Mouse (Mus musculus): Measurements from ENCODE around the gene Fubp1. TPM values are rescaled to one million over a fixed set of nuclear protein-coding genes. Genes with fewer than 3 reads are reported as not detected.

Gene Fubp1
- polyA plus RNA-seq, 1 experiment from 2014 or later: 53.0 TPM

DNA sequence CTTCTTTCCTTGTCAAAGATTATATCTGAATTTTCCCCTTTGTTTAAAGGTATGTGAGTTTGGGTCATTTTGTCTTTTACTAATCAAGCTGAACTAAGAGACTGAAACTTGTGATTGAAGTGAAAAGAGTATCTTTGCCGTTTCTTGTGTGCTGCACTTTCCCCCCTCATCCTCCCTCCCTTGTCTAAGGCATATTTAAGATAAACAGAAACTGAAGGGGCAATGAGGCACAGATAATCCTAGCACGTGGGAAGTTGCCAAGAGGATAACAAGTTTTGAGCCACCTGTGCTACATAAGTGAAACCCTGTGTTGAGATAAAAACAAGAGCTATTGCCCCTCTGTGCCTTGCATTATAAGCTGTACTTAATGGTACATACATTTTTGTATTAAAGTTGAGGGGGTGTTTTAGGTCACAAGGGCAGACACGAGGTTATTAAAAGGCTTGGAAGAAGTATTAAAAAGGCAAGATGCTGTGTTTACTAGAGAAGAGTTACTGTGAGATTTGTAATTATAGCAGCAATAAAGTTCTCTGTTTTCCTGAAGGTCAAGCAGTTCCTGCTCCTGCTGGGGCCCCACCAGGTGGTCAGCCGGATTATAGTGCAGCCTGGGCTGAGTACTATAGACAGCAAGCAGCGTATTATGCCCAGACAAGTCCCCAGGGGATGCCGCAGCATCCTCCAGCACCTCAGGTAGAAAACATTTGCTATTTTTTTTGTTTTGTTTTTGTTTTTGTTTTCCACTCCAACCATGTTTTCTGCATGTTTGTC, 21.3 kb downstream of the Fubp1 start:
- ATAC-seq (ENCODE audit: low read depth): peak; percentile 71
- Histone ChIP-seq H3K9ac (ENCODE audit: low read depth, low read length) (no peak overlapping the region), H3K4me3 (ENCODE audit: low read depth, low read length) (no peak overlapping the region), H3K27me3 (ENCODE audit: control insufficient read depth, insufficient read depth, low read depth, low read length) (no peaks in the 10 kb centered on the region), H3K4me1 (ENCODE audit: control insufficient read depth, low read depth, low read length) (no peaks in the 10 kb centered on the region; the same call in 1 of the 2 replicates), H3K9me3 (replicated peaks; ENCODE audit: control insufficient read depth, low read length) (no peaks in the 10 kb centered on the region), H3K4me2 (ENCODE audit: low read depth, low read length) (no peak overlapping the region), H3K36me3 (ENCODE audit: control insufficient read depth, insufficient read depth) (peaks cover 48% of the 10 kb centered on the region), H3K27ac (ENCODE audit: low read length) (no peak overlapping the region)
- WGBS (ENCODE audit: insufficient replicate concordance): 57% methylated on average over 6 of the region's 6 CpGs

DNA sequence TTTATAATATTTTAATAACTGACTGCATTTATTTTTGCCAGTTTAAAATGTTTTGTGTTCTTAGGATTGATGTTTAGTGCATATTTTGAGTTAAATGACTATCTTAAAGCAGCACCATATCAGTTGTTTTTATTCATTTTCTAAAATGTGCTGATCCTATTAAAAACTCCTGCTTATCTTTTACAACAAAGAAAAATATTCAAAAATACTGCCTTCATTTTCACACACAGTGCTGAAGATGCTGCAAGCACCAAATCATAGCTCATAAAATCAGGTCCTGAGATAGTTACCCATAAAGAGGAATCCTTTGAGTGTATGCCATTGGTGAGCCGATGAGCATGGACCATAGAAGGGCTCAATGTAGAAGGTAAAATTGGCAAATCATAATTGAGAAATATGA, 25.0 kb downstream of the Fubp1 start:
- peaks cover 32% of the 10 kb centered on the region for H3K36me3 ChIP-seq (ENCODE audit: control insufficient read depth, insufficient read depth)
- H3K9me3 ChIP-seq (replicated peaks; ENCODE audit: control insufficient read depth, low read length): no peaks in the 10 kb centered on the region
- no peak overlapping the region for H3K9ac ChIP-seq (ENCODE audit: low read depth, low read length)
- H3K4me2 ChIP-seq (ENCODE audit: low read depth, low read length): no peak overlapping the region
- no peaks in the 10 kb centered on the region; the same call in 1 of the 2 replicates for H3K4me1 ChIP-seq (ENCODE audit: control insufficient read depth, low read depth, low read length)
- no peak overlapping the region for H3K4me3 ChIP-seq (ENCODE audit: low read depth, low read length)
- H3K27ac ChIP-seq (ENCODE audit: low read length): no peak overlapping the region
- ATAC-seq (ENCODE audit: low read depth): no peak
- 88% methylated on average over 1 of the region's 1 CpGs for WGBS (ENCODE audit: insufficient replicate concordance)
- H3K27me3 ChIP-seq (ENCODE audit: control insufficient read depth, insufficient read depth, low read depth, low read length): no peaks in the 10 kb centered on the region

DNA sequence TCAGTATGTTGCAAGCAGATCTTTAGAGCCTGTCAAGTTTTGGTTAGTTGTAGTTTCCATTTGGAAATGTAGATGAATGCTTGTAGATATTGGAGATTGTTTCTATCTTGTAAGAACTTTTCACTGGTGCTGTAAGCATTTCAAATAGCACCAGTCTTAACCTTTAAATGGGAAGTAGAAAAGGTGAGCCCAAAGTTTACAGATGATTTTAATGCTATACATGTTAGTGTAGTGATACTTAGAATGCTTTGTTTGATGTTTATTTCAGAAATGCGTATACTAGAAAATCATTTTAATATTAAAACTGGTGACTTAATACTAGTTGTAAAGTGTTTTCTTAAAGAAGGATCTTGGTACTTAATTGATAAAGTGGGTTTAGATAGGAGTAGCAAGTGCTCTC, 25.6 kb downstream of the Fubp1 start:
- Histone ChIP-seq H3K9me3 (replicated peaks; ENCODE audit: control insufficient read depth, low read length) (no peaks in the 10 kb centered on the region), H3K4me2 (ENCODE audit: low read depth, low read length) (no peak overlapping the region), H3K4me3 (ENCODE audit: low read depth, low read length) (no peak overlapping the region), H3K27ac (ENCODE audit: low read length) (no peak overlapping the region), H3K36me3 (ENCODE audit: control insufficient read depth, insufficient read depth) (peaks cover 28% of the 10 kb centered on the region), H3K4me1 (ENCODE audit: control insufficient read depth, low read depth, low read length) (no peaks in the 10 kb centered on the region; the same call in 1 of the 2 replicates), H3K27me3 (ENCODE audit: control insufficient read depth, insufficient read depth, low read depth, low read length) (no peaks in the 10 kb centered on the region), H3K9ac (ENCODE audit: low read depth, low read length) (no peak overlapping the region)
- ATAC-seq (ENCODE audit: low read depth): no peak
- WGBS (ENCODE audit: insufficient replicate concordance): 92% methylated on average over 1 of the region's 1 CpGs

- Histone ChIP-seq H3K27ac (ENCODE audit: low read length) (no peak overlapping the region), H3K4me3 (ENCODE audit: low read depth, low read length) (no peak overlapping the region), H3K36me3 (ENCODE audit: control insufficient read depth, insufficient read depth) (peaks cover 19% of the 10 kb centered on the region), H3K9me3 (replicated peaks; ENCODE audit: control insufficient read depth, low read length) (no peaks in the 10 kb centered on the region), H3K27me3 (ENCODE audit: control insufficient read depth, insufficient read depth, low read depth, low read length) (no peaks in the 10 kb centered on the region), H3K9ac (ENCODE audit: low read depth, low read length) (no peak overlapping the region), H3K4me2 (ENCODE audit: low read depth, low read length) (no peak overlapping the region), H3K4me1 (ENCODE audit: control insufficient read depth, low read depth, low read length) (no peaks in the 10 kb centered on the region)
- ATAC-seq (ENCODE audit: low read depth): peak; percentile 69
- WGBS (ENCODE audit: insufficient replicate concordance): 31% methylated on average over 2 of the region's 2 CpGs
Measured at GRCm38 (mm10) chr3:152238836-152239235, 28.6 kb downstream of the Fubp1 start.

DNA sequence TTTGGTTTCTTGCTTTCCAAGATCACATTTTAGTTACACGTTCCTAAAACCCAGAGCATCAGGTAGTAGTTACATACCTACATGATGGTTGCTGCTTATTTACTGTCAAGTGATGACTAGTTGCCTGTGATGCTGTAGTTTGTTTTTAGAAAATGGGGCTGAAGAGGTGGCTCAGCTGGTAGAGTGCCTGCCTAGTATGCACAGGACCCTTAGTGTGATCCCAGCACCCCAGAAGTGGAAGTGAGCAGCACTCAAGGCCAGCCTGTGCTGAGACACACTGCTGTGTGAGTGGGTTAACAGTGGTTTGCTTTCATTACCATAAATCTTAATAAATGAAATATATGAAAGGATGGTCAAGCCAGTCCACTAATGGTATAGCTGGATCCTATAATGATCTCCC, 29.4 kb downstream of the Fubp1 start:
- ATAC-seq (ENCODE audit: low read depth): no peak
- Histone ChIP-seq H3K4me1 (ENCODE audit: control insufficient read depth, low read depth, low read length) (no peaks in the 10 kb centered on the region), H3K9ac (ENCODE audit: low read depth, low read length) (no peak overlapping the region), H3K4me2 (ENCODE audit: low read depth, low read length) (no peak overlapping the region), H3K27ac (ENCODE audit: low read length) (no peak overlapping the region), H3K4me3 (ENCODE audit: low read depth, low read length) (no peak overlapping the region), H3K9me3 (replicated peaks; ENCODE audit: control insufficient read depth, low read length) (no peaks in the 10 kb centered on the region), H3K36me3 (ENCODE audit: control insufficient read depth, insufficient read depth) (peaks cover 16% of the 10 kb centered on the region), H3K27me3 (ENCODE audit: control insufficient read depth, insufficient read depth, low read depth, low read length) (no peaks in the 10 kb centered on the region)
- 88% methylated on average over 1 of the region's 1 CpGs for WGBS (ENCODE audit: insufficient replicate concordance)

DNA sequence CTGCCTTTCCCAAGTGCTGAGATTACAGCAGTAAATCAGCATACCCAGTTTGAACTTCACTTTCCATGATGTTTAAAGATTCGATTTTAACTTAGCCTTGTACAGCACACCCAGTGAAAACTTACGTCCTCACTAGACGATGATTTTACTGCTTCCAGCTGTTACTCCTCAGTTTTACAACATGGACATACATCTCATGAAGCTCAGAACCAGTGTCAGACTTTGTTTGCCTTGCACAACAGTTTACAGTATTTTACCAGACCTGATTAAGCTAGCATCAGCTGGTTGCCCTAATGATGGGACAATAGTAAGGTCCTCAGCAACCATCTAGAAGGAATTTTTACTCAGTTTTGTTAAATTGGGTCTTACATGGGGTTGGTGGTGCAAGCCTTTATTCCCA, 30.9 kb downstream of the Fubp1 start:
- H3K4me2 ChIP-seq (ENCODE audit: low read depth, low read length): no peak overlapping the region
- WGBS (ENCODE audit: insufficient replicate concordance): 67% methylated on average over 3 of the region's 3 CpGs
- no peak overlapping the region for H3K4me3 ChIP-seq (ENCODE audit: low read depth, low read length)
- H3K27ac ChIP-seq (ENCODE audit: low read length): no peak overlapping the region
- H3K9me3 ChIP-seq (replicated peaks; ENCODE audit: control insufficient read depth, low read length): no peaks in the 10 kb centered on the region
- no peak for ATAC-seq (ENCODE audit: low read depth)
- no peaks in the 10 kb centered on the region for H3K27me3 ChIP-seq (ENCODE audit: control insufficient read depth, insufficient read depth, low read depth, low read length)
- no peaks in the 10 kb centered on the region for H3K4me1 ChIP-seq (ENCODE audit: control insufficient read depth, low read depth, low read length)
- no peak overlapping the region for H3K9ac ChIP-seq (ENCODE audit: low read depth, low read length)
- H3K36me3 ChIP-seq (ENCODE audit: control insufficient read depth, insufficient read depth): peaks cover 9% of the 10 kb centered on the region

GRCm38 (mm10) chr3:152243304-152243703, 33.1 kb downstream of the Fubp1 start:
- 69% methylated on average over 4 of the region's 4 CpGs for WGBS (ENCODE audit: insufficient replicate concordance)
- no peaks in the 10 kb centered on the region for H3K27me3 ChIP-seq (ENCODE audit: control insufficient read depth, insufficient read depth, low read depth, low read length)

DNA sequence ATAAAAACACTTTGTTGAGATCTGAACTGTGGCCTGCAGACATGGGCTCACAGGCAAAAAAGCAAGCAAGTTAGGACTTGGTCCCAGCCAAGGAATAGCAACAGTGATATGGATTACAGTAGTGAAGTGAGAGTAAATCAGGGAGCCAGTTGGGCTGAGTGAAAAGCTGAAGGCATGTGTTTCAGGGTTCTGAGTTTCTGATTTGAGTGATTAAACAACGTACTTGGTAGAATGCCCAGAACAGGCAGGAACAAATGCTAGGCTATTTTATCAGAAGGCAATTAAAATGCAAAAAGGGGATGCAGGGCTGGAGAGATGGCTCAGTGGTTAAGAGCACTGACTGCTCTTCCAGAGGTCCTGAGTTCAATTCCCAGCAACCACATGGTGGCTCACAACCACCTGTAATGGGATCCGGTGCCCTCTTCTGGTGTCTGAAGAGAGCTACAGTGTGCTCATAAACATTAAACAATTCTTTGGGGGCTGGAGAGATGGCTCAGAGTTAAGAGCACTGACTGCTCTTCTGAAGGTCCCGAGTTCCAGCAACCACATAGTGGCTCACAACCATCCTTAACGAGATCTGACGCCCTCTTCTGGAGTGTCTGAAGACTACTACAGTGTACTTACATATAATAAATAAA, 35.2 kb downstream of the Fubp1 start:
- Histone ChIP-seq H3K27me3 (ENCODE audit: control insufficient read depth, insufficient read depth, low read depth, low read length) (no peaks in the 10 kb centered on the region), H3K36me3 (ENCODE audit: control insufficient read depth, insufficient read depth) (no peaks in the 10 kb centered on the region), H3K27ac (ENCODE audit: low read length) (no peak overlapping the region), H3K4me3 (ENCODE audit: low read depth, low read length) (no peak overlapping the region), H3K9me3 (replicated peaks; ENCODE audit: control insufficient read depth, low read length) (no peaks in the 10 kb centered on the region), H3K4me2 (ENCODE audit: low read depth, low read length) (no peak overlapping the region), H3K9ac (ENCODE audit: low read depth, low read length) (no peak overlapping the region), H3K4me1 (ENCODE audit: control insufficient read depth, low read depth, low read length) (no peaks in the 10 kb centered on the region)
- no peak for ATAC-seq (ENCODE audit: low read depth)
- 78% methylated on average over 5 of the region's 5 CpGs for WGBS (ENCODE audit: insufficient replicate concordance)

More at GRCm38 (mm10) chr3:152243304-152243703, 33.1 kb downstream of the Fubp1 start:
- H3K36me3 ChIP-seq (ENCODE audit: control insufficient read depth, insufficient read depth): peaks cover 3% of the 10 kb centered on the region; the same call in 1 of the 2 replicates
- no peak overlapping the region for H3K4me3 ChIP-seq (ENCODE audit: low read depth, low read length)
- H3K9me3 ChIP-seq (replicated peaks; ENCODE audit: control insufficient read depth, low read length): no peaks in the 10 kb centered on the region
- H3K27ac ChIP-seq (ENCODE audit: low read length): no peak overlapping the region
- H3K4me1 ChIP-seq (ENCODE audit: control insufficient read depth, low read depth, low read length): no peaks in the 10 kb centered on the region
- no peak overlapping the region for H3K9ac ChIP-seq (ENCODE audit: low read depth, low read length)
- ATAC-seq (ENCODE audit: low read depth): no peak
- H3K4me2 ChIP-seq (ENCODE audit: low read depth, low read length): no peak overlapping the region

DNA sequence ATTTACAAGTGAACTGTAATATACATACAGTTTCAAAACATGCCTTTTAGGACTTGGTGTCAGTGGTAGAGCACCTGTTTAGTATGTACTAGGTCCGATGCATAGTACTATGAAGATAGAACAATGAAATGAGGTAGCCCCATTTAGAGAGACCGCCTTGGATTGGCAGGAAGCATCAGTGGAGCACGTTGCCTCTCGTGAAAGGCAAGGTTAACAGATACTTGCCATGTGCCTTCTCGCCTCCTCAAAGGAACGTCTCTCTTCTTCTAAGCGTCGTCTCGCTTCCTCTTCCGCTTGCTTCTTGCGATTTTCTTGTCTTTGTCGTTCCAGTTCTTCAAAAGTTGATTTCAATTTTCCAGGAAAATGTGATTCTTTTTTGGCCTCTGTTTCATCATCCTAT, 37.5 kb downstream of the Fubp1 start:
- WGBS (ENCODE audit: insufficient replicate concordance): 74% methylated on average over 12 of the region's 12 CpGs
- no peak overlapping the region for H3K4me2 ChIP-seq (ENCODE audit: low read depth, low read length)
- H3K27ac ChIP-seq (ENCODE audit: low read length): no peak overlapping the region
- H3K9me3 ChIP-seq (replicated peaks; ENCODE audit: control insufficient read depth, low read length): no peaks in the 10 kb centered on the region
- no peaks in the 10 kb centered on the region for H3K4me1 ChIP-seq (ENCODE audit: control insufficient read depth, low read depth, low read length)
- H3K36me3 ChIP-seq (ENCODE audit: control insufficient read depth, insufficient read depth): no peaks in the 10 kb centered on the region
- no peaks in the 10 kb centered on the region for H3K27me3 ChIP-seq (ENCODE audit: control insufficient read depth, insufficient read depth, low read depth, low read length)
- no peak for ATAC-seq (ENCODE audit: low read depth)
- no peak overlapping the region for H3K4me3 ChIP-seq (ENCODE audit: low read depth, low read length)
- H3K9ac ChIP-seq (ENCODE audit: low read depth, low read length): no peak overlapping the region

All from liver, embryonic 16.5 days (tissue).